Mouse (Mus musculus) stomach, postnatal 0 days (tissue): ENCODE measurements around the gene 4931406P16Rik.

Source experiments
- CTCF ChIP-seq: IDR thresholded peaks from 2 replicates; pipeline ENCODE4 v1.5.1; 2016; ENCODE audit warnings: antibody characterized with exemption, low read depth, mild to moderate bottlenecking, moderate library complexity
- EP300 ChIP-seq: optimal IDR thresholded peaks from 2 replicates; pipeline ENCODE3; 2016; ENCODE audit warnings: antibody characterized with exemption

DNA sequence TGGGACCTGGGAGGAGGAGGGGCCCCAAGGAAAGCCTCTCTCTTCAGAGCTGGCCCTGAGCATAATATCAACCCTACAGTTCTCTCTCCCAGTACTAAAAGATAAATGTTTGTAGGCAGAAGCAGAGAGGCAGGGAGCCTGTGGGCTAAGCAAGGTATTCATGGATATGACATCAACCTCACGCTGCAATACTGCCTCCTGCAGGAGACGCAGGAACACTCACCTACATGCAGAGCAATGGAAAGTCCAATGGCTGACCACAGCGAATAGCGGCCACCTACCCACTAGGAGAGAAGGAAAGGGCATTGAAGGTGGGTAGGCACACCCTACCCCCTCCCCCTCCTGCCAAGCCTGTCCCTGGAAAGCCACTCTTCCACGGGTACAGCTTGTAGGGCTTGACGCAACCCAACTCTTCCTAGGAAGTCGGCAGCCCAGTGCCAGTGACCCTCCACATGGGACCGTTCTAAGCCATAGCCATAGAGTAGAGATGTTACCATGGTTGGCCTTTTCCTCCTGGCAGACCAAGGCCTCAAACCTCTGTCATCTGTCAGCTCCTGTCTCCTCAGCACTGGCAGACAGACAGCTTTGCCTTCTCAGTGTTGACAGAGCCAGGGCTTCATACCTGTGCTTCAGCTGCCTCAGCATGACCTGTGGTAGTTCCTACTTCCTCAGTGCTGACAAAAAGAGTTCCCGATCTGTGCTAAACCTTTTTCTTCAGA lies 105.2 kb downstream of the 4931406P16Rik start:
- TF ChIP-seq EP300 (no peak), CTCF (peak; percentile 58)
